Mouse (Mus musculus) liver, embryonic 16.5 days (tissue): ENCODE data around the gene Plekha4. TPM values are rescaled to one million over a fixed set of nuclear protein-coding genes. Genes with fewer than 3 reads are reported as not detected.
"Not testable (repeated sequence)": the region's sequence is repeated elsewhere in the genome, so short reads cannot be mapped to it uniquely, and the experiment has no call there.

ENCODE experiments used
- ATAC-seq: fragments of 200-750 bp; cut with Nextera tagmentation; 2 replicates; pipeline ENCODE4 v1.8.0; 2017; ENCODE audit warnings: low read depth, mild to moderate bottlenecking, moderate number of reproducible peaks, moderate library complexity
- H3K27ac ChIP-seq: fragments of 300-500 bp; sonication (generic); 2 replicates; pipeline ENCODE4 v1.5.1; 2014; ENCODE audit warnings: mild to moderate bottlenecking, low read length
- H3K27me3 ChIP-seq: fragments of 300-500 bp; sonication (generic); 2 replicates; pipeline ENCODE4 v1.6.1; 2014; ENCODE audit warnings: low read depth, low read length, mixed read lengths; ENCODE audit not compliant: control insufficient read depth, insufficient read depth
- H3K36me3 ChIP-seq: fragments of 300-500 bp; sonication (generic); 2 replicates; pipeline ENCODE4 v1.6.1; 2014; ENCODE audit warnings: mild to moderate bottlenecking; ENCODE audit not compliant: control insufficient read depth, insufficient read depth
- H3K4me1 ChIP-seq: fragments of 300-500 bp; sonication (generic); 2 replicates; pipeline ENCODE4 v1.6.1; 2014; ENCODE audit warnings: low read depth, low read length, mixed read lengths; ENCODE audit not compliant: control insufficient read depth
- H3K4me2 ChIP-seq: fragments of 300-500 bp; sonication (generic); 2 replicates; pipeline ENCODE4 v1.6.1; 2014; ENCODE audit warnings: low read depth, low read length, mixed read lengths
- H3K4me3 ChIP-seq: fragments of 300-500 bp; sonication (generic); 2 replicates; pipeline ENCODE4 v1.5.1; 2014; ENCODE audit warnings: low read depth, mild to moderate bottlenecking, low read length
- H3K9ac ChIP-seq: fragments of 300-500 bp; sonication (generic); 2 replicates; pipeline ENCODE4 v1.6.1; 2014; ENCODE audit warnings: low read depth, low read length
- H3K9me3 ChIP-seq: fragments of 300-500 bp; sonication (generic); replicated peaks from 2 replicates; pipeline ENCODE4 v1.6.1; 2016; ENCODE audit warnings: low read length; ENCODE audit not compliant: control insufficient read depth
- WGBS: fragments of 180-500 bp; shearing (Covaris S2); extraction: QIAGEN DNeasy Blood & Tissue Kit; methylation state at CpG from one replicate; pipeline ENCODE4 v1.1.7; 2014; ENCODE audit not compliant: insufficient replicate concordance; 5-methylcytosine and 5-hydroxymethylcytosine counted together
- polyA plus RNA-seq: library from polyadenylated mRNA; unstranded; fragments of >200 nt; fragmentation: Nextera tagmentation; extraction: Ambion mirVana; gene quantifications from 2 replicates; pipeline ENCODE4 v1.2.1, GENCODE M21; 2015

Plekha4 gene
- polyA plus RNA-seq, 1 experiment from 2014 or later: 0.78 TPM

GRCm38 (mm10) chr7:45526474-45527120 is 467 bp downstream of the Plekha4 start:
- peak overlapping the region; percentile 75 for H3K4me2 ChIP-seq
- H3K36me3 ChIP-seq: peaks cover 23% of the 10 kb centered on the region
- H3K4me1 ChIP-seq: peaks cover 12% of the 10 kb centered on the region
- H3K4me3 ChIP-seq: peak overlapping the region; percentile 86
- no peaks in the 10 kb centered on the region for H3K9me3 ChIP-seq
- ATAC-seq: no peak
- H3K9ac ChIP-seq: peak overlapping the region; percentile 96
- peak overlapping the region; percentile 100 for H3K27ac ChIP-seq
- H3K27me3 ChIP-seq: no peaks in the 10 kb centered on the region; the same call in 1 of the 2 replicates
- WGBS: 16% methylated on average over 7 of the region's 7 CpGs

GRCm38 (mm10) chr7:45527169-45527568 is 1.0 kb downstream of the Plekha4 start:
- 61% methylated on average over 6 of the region's 6 CpGs for WGBS
- Histone ChIP-seq H3K4me2 (peak overlapping the region; percentile 75), H3K4me3 (peak overlapping the region; percentile 86), H3K27ac (peak overlapping the region; percentile 100), H3K9ac (peak overlapping the region; percentile 96), H3K36me3 (peaks cover 21% of the 10 kb centered on the region), H3K4me1 (peaks cover 12% of the 10 kb centered on the region)
- not testable (repeated sequence) for ATAC-seq, H3K27me3 ChIP-seq, H3K9me3 ChIP-seq

DNA sequence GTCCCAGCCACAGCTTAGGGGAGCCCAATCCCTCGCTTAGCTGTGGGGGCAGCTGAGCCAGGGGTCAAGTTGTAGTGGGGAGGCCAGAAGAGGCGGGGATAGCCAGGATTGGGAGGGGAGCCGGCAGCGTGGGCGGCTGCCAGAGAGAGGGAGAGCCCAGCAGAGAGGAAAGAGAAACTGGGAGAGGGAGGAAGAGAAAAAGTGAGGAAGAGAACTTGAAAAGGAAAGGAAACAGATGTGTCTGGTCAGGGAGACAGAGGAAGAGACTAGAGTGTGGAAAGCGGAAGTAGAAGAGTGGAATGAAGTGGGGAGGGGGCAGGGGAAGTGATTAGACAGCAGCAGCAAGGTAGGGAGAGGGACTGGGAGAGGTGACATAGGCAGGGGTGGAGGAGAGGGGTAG is 3.3 kb downstream of the Plekha4 start:
- peaks cover 2% of the 10 kb centered on the region for H3K36me3 ChIP-seq
- no peak overlapping the region for H3K9ac ChIP-seq
- peaks cover 10% of the 10 kb centered on the region for H3K4me1 ChIP-seq
- no peak for ATAC-seq
- no peak overlapping the region for H3K27ac ChIP-seq
- no peak overlapping the region for H3K4me2 ChIP-seq
- no peak overlapping the region for H3K4me3 ChIP-seq
- H3K9me3 ChIP-seq: no peaks in the 10 kb centered on the region
- 5% methylated on average over 6 of the region's 6 CpGs for WGBS
- H3K27me3 ChIP-seq: no peaks in the 10 kb centered on the region; the same call in 1 of the 2 replicates

DNA sequence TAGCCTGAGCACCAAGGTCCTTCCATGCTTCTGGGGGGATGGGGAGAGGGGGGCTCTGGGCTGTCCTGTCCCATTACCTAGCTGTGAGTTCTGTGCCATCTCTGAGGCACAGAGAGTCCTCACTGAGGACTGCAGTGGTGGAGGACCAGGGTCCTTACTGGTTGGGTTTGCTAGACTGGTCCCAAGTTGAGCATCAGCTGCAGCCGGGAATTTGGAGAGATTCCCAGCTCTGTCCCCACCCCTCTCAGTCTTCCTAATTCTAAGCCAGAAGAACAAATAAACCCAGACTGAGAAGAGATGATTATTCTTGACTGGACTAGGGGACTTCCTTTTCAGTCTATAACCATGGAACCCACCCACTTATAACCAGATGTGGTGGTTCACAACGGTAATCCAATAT is 4.5 kb downstream of the Plekha4 start:
- ATAC-seq: no peak
- no peak overlapping the region for H3K9ac ChIP-seq
- no peak overlapping the region for H3K27ac ChIP-seq
- H3K4me2 ChIP-seq: no peak overlapping the region
- no peaks in the 10 kb centered on the region for H3K36me3 ChIP-seq
- no peaks in the 10 kb centered on the region for H3K9me3 ChIP-seq
- H3K4me1 ChIP-seq: peaks cover 10% of the 10 kb centered on the region
- H3K27me3 ChIP-seq: no peaks in the 10 kb centered on the region; the same call in 1 of the 2 replicates
- WGBS: 56% methylated on average over 2 of the region's 2 CpGs
- H3K4me3 ChIP-seq: no peak overlapping the region

- WGBS: 79% methylated on average over 1 of the region's 1 CpGs
- Histone ChIP-seq H3K27me3 (peaks cover 8% of the 10 kb centered on the region), H3K36me3 (no peaks in the 10 kb centered on the region), H3K4me2 (no peak overlapping the region), H3K9ac (no peak overlapping the region), H3K27ac (no peak overlapping the region), H3K4me1 (no peaks in the 10 kb centered on the region; the same call in 1 of the 2 replicates), H3K9me3 (no peaks in the 10 kb centered on the region), H3K4me3 (no peak overlapping the region)
- ATAC-seq: no peak
Measured at GRCm38 (mm10) chr7:45535676-45536075, 9.5 kb downstream of the Plekha4 start.

- ATAC-seq: no peak
- Histone ChIP-seq H3K4me2 (peak overlapping the region; percentile 66), H3K27ac (no peak overlapping the region), H3K27me3 (peaks cover 8% of the 10 kb centered on the region), H3K9ac (no peak overlapping the region), H3K36me3 (no peaks in the 10 kb centered on the region), H3K4me3 (no peak overlapping the region), H3K9me3 (no peaks in the 10 kb centered on the region), H3K4me1 (no peaks in the 10 kb centered on the region; the same call in 1 of the 2 replicates)
- 68% methylated on average over 10 of the region's 10 CpGs for WGBS
Measured at GRCm38 (mm10) chr7:45537602-45538001, 11.5 kb downstream of the Plekha4 start.

GRCm38 (mm10) chr7:45538163-45539041 is 12.3 kb downstream of the Plekha4 start:
- peak overlapping the region; percentile 66 for H3K4me2 ChIP-seq
- 8% methylated on average over 29 of the region's 29 CpGs for WGBS
- no peaks in the 10 kb centered on the region for H3K9me3 ChIP-seq
- peak; percentile 62 for ATAC-seq
- peak overlapping the region; percentile 53 for H3K4me3 ChIP-seq
- no peaks in the 10 kb centered on the region for H3K36me3 ChIP-seq
- peak overlapping the region; percentile 47; the same call in 1 of the 2 replicates for H3K9ac ChIP-seq
- peaks cover 8% of the 10 kb centered on the region for H3K27me3 ChIP-seq
- H3K27ac ChIP-seq: no peak overlapping the region
- H3K4me1 ChIP-seq: no peaks in the 10 kb centered on the region; the same call in 1 of the 2 replicates

DNA sequence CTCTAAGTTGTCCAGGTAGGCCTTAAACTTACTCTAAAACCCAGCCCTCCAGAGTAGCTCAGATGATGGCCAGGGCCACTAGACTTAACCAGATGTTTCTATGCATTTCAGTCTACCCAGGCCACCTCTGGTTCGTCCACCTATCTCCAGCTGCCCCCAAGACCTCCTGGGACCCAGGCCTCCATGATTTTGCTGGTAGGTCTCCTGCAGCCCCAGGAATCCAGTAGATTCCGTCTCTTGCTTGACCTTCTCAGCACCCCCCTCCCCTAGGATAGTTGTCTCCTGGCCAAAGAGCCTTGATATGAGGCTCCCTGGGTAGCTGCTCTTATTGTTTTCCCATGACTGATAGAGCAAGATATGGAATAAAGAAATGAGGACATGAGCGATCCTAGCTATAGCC is 13.0 kb downstream of the Plekha4 start:
- ATAC-seq: no peak

More for the DNA sequence above, 13.0 kb downstream of the Plekha4 start:
- Histone ChIP-seq H3K9ac (no peak overlapping the region), H3K27me3 (peaks cover 8% of the 10 kb centered on the region), H3K27ac (no peak overlapping the region), H3K4me1 (no peaks in the 10 kb centered on the region; the same call in 1 of the 2 replicates), H3K36me3 (no peaks in the 10 kb centered on the region), H3K9me3 (no peaks in the 10 kb centered on the region), H3K4me2 (no peak overlapping the region), H3K4me3 (no peak overlapping the region)
- 67% methylated on average over 3 of the region's 3 CpGs for WGBS
